Mouse (Mus musculus): ENCODE measurements around the gene Chpf.

DNA sequence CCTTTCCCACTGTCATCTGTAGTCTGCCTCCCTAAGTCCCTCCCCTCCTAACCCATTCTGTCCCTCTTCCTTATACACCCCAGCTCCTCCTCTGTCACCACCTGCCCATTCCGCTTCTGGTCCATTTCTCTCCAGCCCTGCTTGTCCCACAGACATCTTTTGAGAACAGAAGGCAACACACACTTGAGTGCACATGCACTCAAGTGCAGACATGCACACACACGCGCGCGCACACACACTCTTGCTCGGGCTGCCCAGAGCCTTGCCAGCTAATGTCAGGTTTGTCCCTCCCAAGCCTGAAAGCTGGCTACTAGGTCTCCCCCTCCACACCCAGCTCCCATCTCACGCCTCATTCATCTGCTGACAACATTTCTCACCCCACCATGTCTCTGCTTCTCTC is 38.4 kb downstream of the Chpf start:
- TF ChIP-seq CTCF (IDR thresholded peaks at IDR 0.05) (no peak), EP300 (IDR thresholded peaks at IDR 0.05; ENCODE audit: insufficient read depth, low read depth, low read length) (no peak), POLR2A (IDR thresholded peaks at IDR 0.05; ENCODE audit: insufficient read depth, low read depth, low read length) (no peak)
